Mouse (Mus musculus): ENCODE data around the gene Cpox. TPM values are rescaled to one million over a fixed set of nuclear protein-coding genes. Genes with fewer than 3 reads are reported as not detected.

The Cpox gene
- total and polyA plus RNA-seq, 3 experiments: 70.3 to 77.2 (median 75.6) TPM

DNA sequence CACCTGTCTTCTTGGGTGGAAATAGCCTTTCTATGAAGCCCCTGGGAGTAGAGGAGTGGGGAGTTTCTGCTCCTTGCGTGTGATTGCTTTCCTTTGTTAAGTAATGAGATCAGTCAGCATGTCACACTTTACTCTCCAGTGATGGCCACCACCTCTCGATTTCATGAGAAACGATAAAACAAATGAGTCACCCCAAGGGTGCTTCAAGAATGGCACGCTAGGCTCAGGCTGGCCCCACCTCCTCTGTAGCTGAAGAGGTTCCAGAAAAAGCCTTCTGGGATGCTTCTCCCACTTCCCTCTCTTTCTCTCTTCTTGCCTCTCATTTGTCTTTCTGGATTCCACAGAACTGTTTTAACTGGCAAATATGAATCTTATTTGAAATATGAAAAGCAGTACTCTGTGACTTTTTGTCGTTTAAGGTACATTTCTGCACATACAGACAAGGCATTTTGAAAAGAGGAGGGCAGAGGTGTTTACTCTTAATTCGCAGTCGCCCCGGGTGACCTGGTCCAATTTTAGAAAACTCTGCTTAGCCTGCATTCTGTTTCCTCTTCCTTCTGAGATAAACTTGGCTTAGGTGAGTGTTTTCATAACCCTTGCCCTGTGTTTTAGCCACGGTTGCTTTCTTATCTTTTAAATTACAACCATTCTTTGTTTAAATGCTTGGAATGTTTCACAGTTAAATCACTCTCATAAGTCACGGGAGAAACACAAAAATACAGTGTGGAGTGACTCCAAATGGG lies 33.5 kb downstream of the Cpox start (continued):
- no peak for TF ChIP-seq GABPA (IDR thresholded peaks at IDR 0.05; ENCODE audit: insufficient replicate concordance, low read depth, low read length)
- TF ChIP-seq MXI1 (IDR thresholded peaks at IDR 0.05; ENCODE audit: low read depth, low read length): peak; percentile 64; the same call in 1 of the 2 replicates
- 0 out of 2 replicates have a peak, but pooled peaks have one; percentile 5 for TF ChIP-seq ZNF384 (IDR thresholded peaks at IDR 0.05; ENCODE audit: low read depth, low read length)
- TF ChIP-seq USF1 (IDR thresholded peaks at IDR 0.05; ENCODE audit: low read depth, low read length): no peak
- TF ChIP-seq PAX5 (IDR thresholded peaks at IDR 0.05; ENCODE audit: low read length): no peak
- peak; percentile 92 for TF ChIP-seq EP300 (IDR thresholded peaks at IDR 0.05; ENCODE audit: low read length)
- TF ChIP-seq TCF12 (IDR thresholded peaks at IDR 0.05; ENCODE audit: low read depth, low read length): peak; percentile 91
- TF ChIP-seq MAX (IDR thresholded peaks at IDR 0.05; ENCODE audit: low read length): no peak
- 0 out of 2 replicates have a peak, but pooled peaks have one; percentile 32 for TF ChIP-seq MAFK (IDR thresholded peaks at IDR 0.05; ENCODE audit: insufficient replicate concordance, low read length)
- no peak for TF ChIP-seq NRF1 (IDR thresholded peaks at IDR 0.05; ENCODE audit: low read depth, low read length)
- peak; percentile 44 for TF ChIP-seq POLR2A (IDR thresholded peaks at IDR 0.05; ENCODE audit: low read depth, low read length)
- peak; percentile 78 for TF ChIP-seq JUND (conservative IDR thresholded peaks at IDR 0.05; ENCODE audit: low read depth, low read length)
- TF ChIP-seq ZMIZ1 (IDR thresholded peaks at IDR 0.05; ENCODE audit: low read depth, low read length): peak; percentile 47; the same call in 1 of the 2 replicates

DNA sequence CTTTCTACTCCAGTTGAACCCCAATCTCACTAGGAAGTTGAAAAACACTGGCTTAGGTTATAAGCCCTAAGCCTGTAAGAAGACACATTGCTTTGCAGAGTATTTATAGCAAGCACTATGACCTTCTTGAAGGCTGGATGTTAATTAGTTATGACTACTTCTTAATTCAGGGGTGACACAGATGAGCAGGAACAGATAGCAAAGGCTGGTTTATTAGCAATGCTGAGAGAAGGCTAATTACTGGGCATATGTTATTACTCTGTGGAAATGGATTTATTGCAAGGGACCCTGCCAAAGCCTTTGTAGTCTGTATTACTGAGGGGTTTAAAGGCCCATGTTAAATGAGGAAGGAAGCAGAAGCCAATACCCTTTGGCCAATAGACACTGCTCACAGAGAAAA lies 34.9 kb downstream of the Cpox start:
- Histone ChIP-seq H3K79me2 (replicated peaks; ENCODE audit: control insufficient read depth, extremely low read depth, insufficient read depth, poor library complexity, severe bottlenecking) (no peaks in the 10 kb centered on the region; the same call in 1 of the 2 replicates), H3K27me3 (replicated peaks) (peaks cover 1% of the 10 kb centered on the region), H3K4me3 (replicated peaks in 1 of 3; ENCODE audit: low read depth in 2 of 3, low read length in 2 of 3, poor library complexity in 1 of 3) (peak overlapping the region in 1 of 3 experiments; percentile 1), H3K4me1 (ENCODE audit: control insufficient read depth in 1 of 2, insufficient read depth in 2 of 2) (peaks cover 25 to 82% of the 10 kb centered on the region in 2 experiments), H3K36me3 (replicated peaks in 1 of 2; ENCODE audit: control insufficient read depth in 1 of 2, insufficient read depth in 1 of 2, low read length in 1 of 2) (no peaks in the 10 kb centered on the region), H3K9ac (ENCODE audit: insufficient read depth, low read depth) (peak overlapping the region; percentile 22; the same call in 1 of the 2 replicates), H3K27ac (ENCODE audit: insufficient read depth, low read depth) (peak overlapping the region; percentile 53), H3K9me3 (replicated peaks; ENCODE audit: low read length) (no peaks in the 10 kb centered on the region), H3K4me2 (ENCODE audit: insufficient read depth, low read depth, poor library complexity, severe bottlenecking) (no peak overlapping the region)
- dilution Hi-C loops (cut with MboI; ENCODE audit: extremely low pct_ligation_motif_present, extremely low pct_unique_long_range_greater_than_20kb, low sequenced_read_pairs): no loop called here
- TF ChIP-seq CHD2 (IDR thresholded peaks at IDR 0.05; ENCODE audit: low read length): no peak
- no peak for TF ChIP-seq JUN (IDR thresholded peaks at IDR 0.05; ENCODE audit: insufficient read depth, low read depth, low read length)
- TF ChIP-seq ELF1 (IDR thresholded peaks at IDR 0.05; ENCODE audit: low read depth, low read length): no peak
- TF ChIP-seq KAT2A (IDR thresholded peaks at IDR 0.05; ENCODE audit: insufficient replicate concordance, low read length): no peak
- no peak for TF ChIP-seq MXI1 (IDR thresholded peaks at IDR 0.05; ENCODE audit: low read depth, low read length)
- no peak for TF ChIP-seq UBTF (IDR thresholded peaks at IDR 0.05; ENCODE audit: low read depth, low read length)
- no peak for TF ChIP-seq NELFE (IDR thresholded peaks at IDR 0.05; ENCODE audit: low read depth, low read length)
- TF ChIP-seq NRF1 (IDR thresholded peaks at IDR 0.05; ENCODE audit: low read depth, low read length): no peak
- no peak for TF ChIP-seq USF2 (conservative IDR thresholded peaks at IDR 0.05; ENCODE audit: low read depth, low read length)
- TF ChIP-seq ETS1 (conservative IDR thresholded peaks at IDR 0.05; ENCODE audit: low read depth, low read length): no peak
- TF ChIP-seq ZMIZ1 (IDR thresholded peaks at IDR 0.05; ENCODE audit: low read depth, low read length): no peak
- no peak for TF ChIP-seq GABPA (IDR thresholded peaks at IDR 0.05; ENCODE audit: insufficient replicate concordance, low read depth, low read length)
- in situ Hi-C loops (cut with MboI; ENCODE audit: low pct_ligation_motif_present, low pct_unique_long_range_greater_than_20kb, low sequenced_read_pairs): loop anchor here (10.0 kb wide), 2 partner anchors 190 to 810 kb away; no protein-coding TSS in a partner anchor
- no peak for DNase-seq (ENCODE audit: extremely low read depth)

Measured in CH12.LX (cell line).